Mouse (Mus musculus): ENCODE measurements around the gene Adam15.

- TF ChIP-seq POLR2A (IDR thresholded peaks at IDR 0.05; ENCODE audit: low read depth, low read length): no peak
- no peak for TF ChIP-seq CTCF (IDR thresholded peaks at IDR 0.05; ENCODE audit: extremely low read depth, insufficient read depth, insufficient read length, insufficient replicate concordance)
These were observed 41.2 kb upstream of the Adam15 start for GRCm38 (mm10) chr3:89390699-89391662.
